Mouse (Mus musculus): ENCODE data around the gene 3110082I17Rik. TPM values are rescaled to one million over a fixed set of nuclear protein-coding genes. Genes with fewer than 3 reads are reported as not detected.

3110082I17Rik gene
- polyA plus RNA-seq, 1 experiment from 2014 or later, result 10.5 TPM

DNA sequence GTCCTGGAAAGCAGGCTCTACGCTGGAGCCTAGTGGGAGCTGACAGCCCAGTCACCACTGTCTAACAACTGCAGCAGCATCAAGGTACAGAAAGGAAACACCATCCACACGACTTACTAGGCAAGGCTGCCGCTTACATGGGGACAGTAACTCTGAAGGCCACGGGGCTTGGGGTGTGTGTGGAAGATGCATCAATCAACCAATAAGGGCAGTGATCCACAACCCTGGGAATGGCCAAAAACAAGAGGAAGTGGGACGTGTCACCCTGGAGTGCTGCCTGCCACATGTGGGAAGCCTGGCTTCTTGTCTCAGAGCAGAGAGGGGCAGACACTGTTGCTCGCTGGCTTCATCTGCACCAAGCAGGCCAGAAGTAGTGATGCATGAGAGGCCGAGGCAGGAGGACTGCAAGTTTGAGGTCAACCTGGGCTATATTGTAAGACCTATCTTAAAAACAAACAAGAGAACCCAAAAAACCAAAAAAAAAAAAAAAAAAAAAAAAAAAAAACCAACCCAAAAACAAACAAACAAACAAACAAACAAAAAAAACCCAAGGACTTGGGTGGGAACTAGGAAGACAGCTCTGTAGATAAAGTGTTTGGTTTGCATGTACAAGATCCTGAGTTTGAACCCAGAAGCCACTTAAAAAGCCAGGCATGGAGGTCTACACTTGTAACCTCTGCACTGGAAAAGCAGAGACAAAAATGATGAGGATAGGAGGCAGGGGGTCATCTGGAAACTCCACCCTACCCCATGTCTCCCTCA is 27.4 kb downstream of the 3110082I17Rik start:
- ATAC-seq (ENCODE audit: low read depth), result no peak
- WGBS (ENCODE audit: insufficient replicate concordance), result 61% methylated on average over 7 of the region's 7 CpGs

DNA sequence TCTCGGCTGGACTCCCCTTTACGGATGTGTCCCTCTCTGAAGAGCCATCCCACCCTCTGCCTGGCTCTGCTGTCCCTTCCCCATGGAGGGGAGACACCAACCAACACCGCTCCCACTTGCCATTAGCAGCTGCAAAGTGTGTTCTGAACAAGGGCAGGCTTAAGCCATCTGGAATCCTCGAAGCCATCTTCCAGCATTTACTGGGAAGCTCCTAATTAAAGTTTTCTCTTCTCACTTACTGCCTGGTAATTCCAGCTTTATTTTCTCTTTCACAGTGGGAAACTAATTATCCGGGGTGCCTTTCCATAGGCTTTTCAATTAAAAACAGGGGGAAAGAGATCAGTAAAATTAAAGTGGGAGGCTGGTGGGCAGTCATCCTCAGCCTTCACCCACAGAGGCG is 28.0 kb downstream of the 3110082I17Rik start:
- Histone ChIP-seq H3K36me3 (ENCODE audit: control insufficient read depth, insufficient read depth) (no peaks in the 10 kb centered on the region), H3K4me2 (ENCODE audit: low read depth, low read length) (no peak overlapping the region), H3K9me3 (replicated peaks; ENCODE audit: control insufficient read depth, low read length) (no peaks in the 10 kb centered on the region), H3K27me3 (ENCODE audit: control insufficient read depth, insufficient read depth, low read depth, low read length) (no peaks in the 10 kb centered on the region), H3K4me3 (ENCODE audit: low read depth, low read length) (no peak overlapping the region), H3K27ac (ENCODE audit: low read length) (no peak overlapping the region), H3K9ac (ENCODE audit: low read depth, low read length) (no peak overlapping the region), H3K4me1 (ENCODE audit: control insufficient read depth, low read depth, low read length) (no peaks in the 10 kb centered on the region)
- ATAC-seq (ENCODE audit: low read depth), result no peak
- 72% methylated on average over 6 of the region's 6 CpGs for WGBS (ENCODE audit: insufficient replicate concordance)

More for the DNA sequence above, 27.4 kb downstream of the 3110082I17Rik start:
- Histone ChIP-seq H3K36me3 (ENCODE audit: control insufficient read depth, insufficient read depth) (no peaks in the 10 kb centered on the region), H3K4me3 (ENCODE audit: low read depth, low read length) (no peak overlapping the region), H3K27ac (ENCODE audit: low read length) (no peak overlapping the region), H3K9me3 (replicated peaks; ENCODE audit: control insufficient read depth, low read length) (no peaks in the 10 kb centered on the region), H3K27me3 (ENCODE audit: control insufficient read depth, insufficient read depth, low read depth, low read length) (no peaks in the 10 kb centered on the region), H3K4me2 (ENCODE audit: low read depth, low read length) (no peak overlapping the region), H3K4me1 (ENCODE audit: control insufficient read depth, low read depth, low read length) (no peaks in the 10 kb centered on the region; the same call in 1 of the 2 replicates), H3K9ac (ENCODE audit: low read depth, low read length) (no peak overlapping the region)

GRCm38 (mm10) chr5:139429818-139430341 is 30.4 kb downstream of the 3110082I17Rik start:
- H3K27ac ChIP-seq (ENCODE audit: low read length), result no peak overlapping the region
- H3K9me3 ChIP-seq (replicated peaks; ENCODE audit: control insufficient read depth, low read length), result no peaks in the 10 kb centered on the region
- H3K27me3 ChIP-seq (ENCODE audit: control insufficient read depth, insufficient read depth, low read depth, low read length), result no peaks in the 10 kb centered on the region
- no peak overlapping the region for H3K4me3 ChIP-seq (ENCODE audit: low read depth, low read length)
- no peak overlapping the region for H3K4me2 ChIP-seq (ENCODE audit: low read depth, low read length)
- no peak for ATAC-seq (ENCODE audit: low read depth)
- no peaks in the 10 kb centered on the region for H3K36me3 ChIP-seq (ENCODE audit: control insufficient read depth, insufficient read depth)
- no peak overlapping the region for H3K9ac ChIP-seq (ENCODE audit: low read depth, low read length)
- H3K4me1 ChIP-seq (ENCODE audit: control insufficient read depth, low read depth, low read length), result no peaks in the 10 kb centered on the region
- 38% methylated on average over 10 of the region's 12 CpGs for WGBS (ENCODE audit: insufficient replicate concordance)

GRCm38 (mm10) chr5:139427989-139428388 is 32.3 kb downstream of the 3110082I17Rik start:
- Histone ChIP-seq H3K9me3 (replicated peaks; ENCODE audit: control insufficient read depth, low read length) (no peaks in the 10 kb centered on the region), H3K4me3 (ENCODE audit: low read depth, low read length) (no peak overlapping the region), H3K9ac (ENCODE audit: low read depth, low read length) (no peak overlapping the region), H3K4me1 (ENCODE audit: control insufficient read depth, low read depth, low read length) (no peaks in the 10 kb centered on the region), H3K4me2 (ENCODE audit: low read depth, low read length) (no peak overlapping the region), H3K27ac (ENCODE audit: low read length) (no peak overlapping the region), H3K36me3 (ENCODE audit: control insufficient read depth, insufficient read depth) (no peaks in the 10 kb centered on the region), H3K27me3 (ENCODE audit: control insufficient read depth, insufficient read depth, low read depth, low read length) (no peaks in the 10 kb centered on the region)
- no peak for ATAC-seq (ENCODE audit: low read depth)
- 68% methylated on average over 9 of the region's 9 CpGs for WGBS (ENCODE audit: insufficient replicate concordance)

DNA sequence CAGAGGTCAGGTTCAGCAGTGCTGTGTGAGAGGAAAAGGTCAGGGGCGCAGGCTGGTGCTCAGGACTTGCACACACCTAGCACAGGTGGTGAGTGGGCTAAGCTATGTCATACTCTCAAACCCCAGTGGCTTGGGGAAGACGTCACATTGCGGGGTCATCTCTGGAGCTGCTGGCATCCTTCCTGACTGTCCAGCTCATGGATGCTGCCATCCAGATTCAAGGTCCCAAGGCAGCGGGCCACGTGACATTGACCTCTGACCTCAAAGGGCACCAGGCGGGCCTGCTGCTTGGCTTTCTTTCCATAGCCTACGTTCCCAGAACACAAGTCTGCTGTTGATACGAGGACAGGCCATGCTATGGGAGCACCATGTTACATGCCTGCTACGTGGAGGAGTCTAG is 33.3 kb downstream of the 3110082I17Rik start:
- WGBS (ENCODE audit: insufficient replicate concordance), result 80% methylated on average over 9 of the region's 9 CpGs
- no peaks in the 10 kb centered on the region for H3K9me3 ChIP-seq (replicated peaks; ENCODE audit: control insufficient read depth, low read length)
- no peak overlapping the region for H3K4me3 ChIP-seq (ENCODE audit: low read depth, low read length)
- ATAC-seq (ENCODE audit: low read depth), result no peak
- H3K4me1 ChIP-seq (ENCODE audit: control insufficient read depth, low read depth, low read length), result no peaks in the 10 kb centered on the region
- no peak overlapping the region for H3K9ac ChIP-seq (ENCODE audit: low read depth, low read length)
- no peak overlapping the region for H3K4me2 ChIP-seq (ENCODE audit: low read depth, low read length)
- no peak overlapping the region for H3K27ac ChIP-seq (ENCODE audit: low read length)
- H3K36me3 ChIP-seq (ENCODE audit: control insufficient read depth, insufficient read depth), result no peaks in the 10 kb centered on the region
- H3K27me3 ChIP-seq (ENCODE audit: control insufficient read depth, insufficient read depth, low read depth, low read length), result no peaks in the 10 kb centered on the region

- no peak overlapping the region for H3K4me3 ChIP-seq (ENCODE audit: low read depth, low read length)
- no peak for ATAC-seq (ENCODE audit: low read depth)
- no peaks in the 10 kb centered on the region for H3K36me3 ChIP-seq (ENCODE audit: control insufficient read depth, insufficient read depth)
- WGBS (ENCODE audit: insufficient replicate concordance), result 69% methylated on average over 9 of the region's 9 CpGs
- H3K27ac ChIP-seq (ENCODE audit: low read length), result no peak overlapping the region
- no peaks in the 10 kb centered on the region for H3K9me3 ChIP-seq (replicated peaks; ENCODE audit: control insufficient read depth, low read length)
- H3K4me1 ChIP-seq (ENCODE audit: control insufficient read depth, low read depth, low read length), result no peaks in the 10 kb centered on the region
- H3K9ac ChIP-seq (ENCODE audit: low read depth, low read length), result no peak overlapping the region
- no peak overlapping the region for H3K4me2 ChIP-seq (ENCODE audit: low read depth, low read length)
- no peaks in the 10 kb centered on the region for H3K27me3 ChIP-seq (ENCODE audit: control insufficient read depth, insufficient read depth, low read depth, low read length)
Measured at GRCm38 (mm10) chr5:139425198-139425597, 35.1 kb downstream of the 3110082I17Rik start.

DNA sequence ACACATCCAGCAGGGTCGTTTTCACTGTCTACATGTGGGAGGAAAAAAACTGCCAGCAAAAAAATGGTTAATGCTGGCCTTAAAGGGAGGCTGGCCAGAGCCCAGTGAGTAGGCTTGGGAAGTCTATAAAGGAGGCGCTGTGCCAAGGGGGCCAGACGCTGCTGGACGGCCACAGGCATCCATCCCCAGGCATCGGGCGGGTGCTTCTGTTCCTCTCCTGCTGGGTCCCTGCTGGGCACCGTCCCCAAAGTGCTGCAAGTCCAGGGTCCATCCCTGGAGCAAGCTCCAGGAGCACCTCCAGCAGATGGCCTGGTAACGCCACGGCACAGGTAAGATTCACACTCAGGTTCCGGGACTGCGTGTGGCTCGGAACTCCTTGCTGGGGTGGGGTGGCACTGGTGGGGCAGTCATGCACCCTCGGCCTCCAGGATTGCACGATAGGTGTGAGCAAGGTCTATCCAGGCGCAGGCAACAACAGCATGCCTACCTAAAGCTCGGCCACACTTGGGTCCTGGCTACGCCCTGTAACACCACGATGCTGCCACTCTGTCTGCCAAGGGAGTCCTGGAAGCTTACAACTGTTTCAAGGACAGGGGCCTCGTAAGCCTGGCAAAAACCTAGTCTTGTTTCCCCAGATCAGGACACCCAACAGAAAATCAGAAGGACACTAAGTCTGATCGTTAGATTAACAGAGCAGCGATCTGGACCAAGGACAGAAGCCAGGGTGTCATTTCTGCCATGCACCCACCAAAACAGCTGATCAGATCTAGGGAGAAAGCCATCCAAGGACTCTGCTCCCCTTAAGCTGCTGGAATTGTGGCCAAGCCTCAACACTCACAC is 37.1 kb downstream of the 3110082I17Rik start, which contains the start of gene Gper1:
Gene Gper1, plus strand, starts transcription at position 126 of the 840 bp plus-strand sequence.
- H3K4me3 ChIP-seq (ENCODE audit: low read depth, low read length), result no peak within 1 kb of the TSS
- ATAC-seq (ENCODE audit: low read depth), result no peak
- no peak within 1 kb of the TSS for H3K9ac ChIP-seq (ENCODE audit: low read depth, low read length)
- H3K36me3 ChIP-seq (ENCODE audit: control insufficient read depth, insufficient read depth), result no peaks in the 10 kb centered on the region
- H3K27me3 ChIP-seq (ENCODE audit: control insufficient read depth, insufficient read depth, low read depth, low read length), result no peaks in the 10 kb centered on the region
- no peaks in the 10 kb centered on the region for H3K4me1 ChIP-seq (ENCODE audit: control insufficient read depth, low read depth, low read length)
- no peak within 1 kb of the TSS for H3K4me2 ChIP-seq (ENCODE audit: low read depth, low read length)
- WGBS (ENCODE audit: insufficient replicate concordance), result 71% methylated on average over 21 of the region's 21 CpGs
- no peak within 1 kb of the TSS for H3K27ac ChIP-seq (ENCODE audit: low read length)
- H3K9me3 ChIP-seq (replicated peaks; ENCODE audit: control insufficient read depth, low read length), result no peaks in the 10 kb centered on the region

GRCm38 (mm10) chr5:139418633-139419032 is 41.7 kb downstream of the 3110082I17Rik start:
- Histone ChIP-seq H3K4me3 (ENCODE audit: low read depth, low read length) (no peak overlapping the region), H3K27ac (ENCODE audit: low read length) (no peak overlapping the region), H3K4me1 (ENCODE audit: control insufficient read depth, low read depth, low read length) (no peaks in the 10 kb centered on the region), H3K27me3 (ENCODE audit: control insufficient read depth, insufficient read depth, low read depth, low read length) (no peaks in the 10 kb centered on the region), H3K9ac (ENCODE audit: low read depth, low read length) (no peak overlapping the region), H3K9me3 (replicated peaks; ENCODE audit: control insufficient read depth, low read length) (no peaks in the 10 kb centered on the region), H3K4me2 (ENCODE audit: low read depth, low read length) (no peak overlapping the region), H3K36me3 (ENCODE audit: control insufficient read depth, insufficient read depth) (no peaks in the 10 kb centered on the region)
- ATAC-seq (ENCODE audit: low read depth), result no peak
- WGBS (ENCODE audit: insufficient replicate concordance), result 24% methylated on average over 3 of the region's 3 CpGs

DNA sequence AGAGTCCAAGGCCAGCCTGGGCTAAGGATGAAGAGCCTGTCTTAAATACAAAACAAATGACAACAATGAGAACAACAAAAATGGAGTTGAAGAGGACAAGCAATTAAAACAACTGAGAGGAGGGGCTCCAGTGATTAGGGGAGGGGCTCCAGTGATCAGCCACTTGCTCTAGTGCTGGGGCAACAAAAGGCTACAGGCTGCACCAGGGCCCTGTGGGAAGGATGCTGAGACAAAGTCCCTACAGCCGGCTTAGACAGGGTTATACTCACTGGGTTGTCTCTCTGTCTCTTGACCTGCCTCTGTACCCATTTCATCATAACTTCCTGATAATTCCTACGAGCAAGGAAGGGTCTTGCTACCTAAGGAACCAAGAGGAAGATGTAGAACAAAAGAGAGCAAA is 42.2 kb downstream of the 3110082I17Rik start:
- 57% methylated on average over 2 of the region's 2 CpGs for WGBS (ENCODE audit: insufficient replicate concordance)
- no peak overlapping the region for H3K4me3 ChIP-seq (ENCODE audit: low read depth, low read length)
- H3K27me3 ChIP-seq (ENCODE audit: control insufficient read depth, insufficient read depth, low read depth, low read length), result no peaks in the 10 kb centered on the region
- no peaks in the 10 kb centered on the region for H3K4me1 ChIP-seq (ENCODE audit: control insufficient read depth, low read depth, low read length)
- no peaks in the 10 kb centered on the region for H3K36me3 ChIP-seq (ENCODE audit: control insufficient read depth, insufficient read depth)
- H3K9me3 ChIP-seq (replicated peaks; ENCODE audit: control insufficient read depth, low read length), result no peaks in the 10 kb centered on the region
- no peak for ATAC-seq (ENCODE audit: low read depth)
- no peak overlapping the region for H3K4me2 ChIP-seq (ENCODE audit: low read depth, low read length)
- H3K27ac ChIP-seq (ENCODE audit: low read length), result no peak overlapping the region
- no peak overlapping the region for H3K9ac ChIP-seq (ENCODE audit: low read depth, low read length)
